Mouse (Mus musculus) bone marrow macrophage, adult 2 months (primary cell): ENCODE measurements around the gene Ddn. TPM values are rescaled to one million over a fixed set of nuclear protein-coding genes. Genes with fewer than 3 reads are reported as not detected.

Experiments used
- H3K27ac ChIP-seq: 2 replicates; pipeline ENCODE4 v1.5.1; 2012; ENCODE audit warnings: low read depth, low read length; ENCODE audit not compliant: insufficient read depth
- H3K4me1 ChIP-seq: 2 replicates; pipeline ENCODE4 v1.6.1; 2012; ENCODE audit warnings: low read length; ENCODE audit not compliant: control insufficient read depth, insufficient read depth
- H3K4me3 ChIP-seq: 2 replicates; pipeline ENCODE4 v1.5.1; 2012; ENCODE audit warnings: mild to moderate bottlenecking, low read length, moderate library complexity; ENCODE audit not compliant: insufficient read depth
- CTCF ChIP-seq: IDR thresholded peaks from 2 replicates; pipeline ENCODE4 v1.5.1; 2012; ENCODE audit warnings: low read depth, mild to moderate bottlenecking, low read length, moderate library complexity
- POLR2A ChIP-seq: IDR thresholded peaks from 2 replicates; pipeline ENCODE4 v1.6.1; 2012; ENCODE audit warnings: mild to moderate bottlenecking, low read depth, low read length, borderline replicate concordance
- polyA plus RNA-seq: library from polyadenylated mRNA; stranded (reverse); fragments of >200 nt; gene quantifications from 2 replicates; pipeline ENCODE4 v1.2.4, GENCODE M21; 2012; ENCODE audit not compliant: missing spikeins, insufficient read depth, insufficient read length

Ddn gene
- polyA plus RNA-seq, 1 experiment, result not detected

- Histone ChIP-seq H3K27ac (no peak overlapping the region), H3K4me3 (no peak overlapping the region), H3K4me1 (no peaks in the 10 kb centered on the region)
- TF ChIP-seq CTCF, result peak; percentile 95
- TF ChIP-seq POLR2A, result no peak
Measured at GRCm38 (mm10) chr15:98799396-98799795, 9.9 kb downstream of the Ddn start.

- Histone ChIP-seq H3K27ac (no peak overlapping the region), H3K4me1 (no peaks in the 10 kb centered on the region), H3K4me3 (no peak overlapping the region)
- no peak for TF ChIP-seq POLR2A
- no peak for TF ChIP-seq CTCF
Measured at GRCm38 (mm10) chr15:98798903-98799302, 10.4 kb downstream of the Ddn start.

GRCm38 (mm10) chr15:98797835-98798492, 11.3 kb downstream of the Ddn start:
- no peak overlapping the region for H3K27ac ChIP-seq
- TF ChIP-seq CTCF (no peak), POLR2A (no peak)
- H3K4me3 ChIP-seq, result no peak overlapping the region
- no peaks in the 10 kb centered on the region for H3K4me1 ChIP-seq

- no peaks in the 10 kb centered on the region for H3K4me1 ChIP-seq
- no peak for TF ChIP-seq POLR2A
- no peak for TF ChIP-seq CTCF
- no peak overlapping the region for H3K4me3 ChIP-seq
- no peak overlapping the region for H3K27ac ChIP-seq
Measured at GRCm38 (mm10) chr15:98796803-98797595, 12.3 kb downstream of the Ddn start.

- Histone ChIP-seq H3K27ac (no peak overlapping the region), H3K4me3 (no peak overlapping the region), H3K4me1 (no peaks in the 10 kb centered on the region)
- TF ChIP-seq POLR2A (no peak), CTCF (no peak)
Measured at GRCm38 (mm10) chr15:98793141-98793698, 16.1 kb downstream of the Ddn start.

- Histone ChIP-seq H3K27ac (no peak overlapping the region), H3K4me3 (no peak overlapping the region), H3K4me1 (no peaks in the 10 kb centered on the region)
- TF ChIP-seq CTCF, result no peak
- no peak for TF ChIP-seq POLR2A
Measured at GRCm38 (mm10) chr15:98792233-98793020, 16.9 kb downstream of the Ddn start.

GRCm38 (mm10) chr15:98791771-98792170, 17.5 kb downstream of the Ddn start:
- Histone ChIP-seq H3K27ac (no peak overlapping the region), H3K4me3 (no peak overlapping the region), H3K4me1 (no peaks in the 10 kb centered on the region)
- TF ChIP-seq CTCF, result no peak
- TF ChIP-seq POLR2A, result no peak

- Histone ChIP-seq H3K4me3 (peak overlapping the region; percentile 25), H3K27ac (no peak overlapping the region), H3K4me1 (no peaks in the 10 kb centered on the region)
- TF ChIP-seq CTCF (no peak), POLR2A (no peak)
Measured at GRCm38 (mm10) chr15:98791221-98791620, 18.1 kb downstream of the Ddn start.

- no peaks in the 10 kb centered on the region for H3K4me1 ChIP-seq
- H3K27ac ChIP-seq, result no peak overlapping the region
- TF ChIP-seq POLR2A, result no peak
- TF ChIP-seq CTCF, result no peak
- peak overlapping the region; percentile 25 for H3K4me3 ChIP-seq
Measured at GRCm38 (mm10) chr15:98790761-98791160, 18.5 kb downstream of the Ddn start.
